Mouse (Mus musculus) bone marrow macrophage, adult 2 months (primary cell): ENCODE measurements at regions not wholly inside any gene's neighbourhood (a gene's known extent, or its start where the extent isn't known, plus 50 kb on each side); places are given as distances from the start of the nearest gene placed in this dataset.

ENCODE experiments used
- H3K27ac ChIP-seq: 2 replicates; pipeline ENCODE4 v1.5.1; 2012; ENCODE audit warnings: low read depth, low read length; ENCODE audit not compliant: insufficient read depth
- H3K4me1 ChIP-seq: 2 replicates; pipeline ENCODE4 v1.6.1; 2012; ENCODE audit warnings: low read length; ENCODE audit not compliant: control insufficient read depth, insufficient read depth
- H3K4me3 ChIP-seq: 2 replicates; pipeline ENCODE4 v1.5.1; 2012; ENCODE audit warnings: mild to moderate bottlenecking, low read length, moderate library complexity; ENCODE audit not compliant: insufficient read depth
- CTCF ChIP-seq: IDR thresholded peaks from 2 replicates; pipeline ENCODE4 v1.5.1; 2012; ENCODE audit warnings: low read depth, mild to moderate bottlenecking, low read length, moderate library complexity
- POLR2A ChIP-seq: IDR thresholded peaks from 2 replicates; pipeline ENCODE4 v1.6.1; 2012; ENCODE audit warnings: mild to moderate bottlenecking, low read depth, low read length, borderline replicate concordance

GRCm38 (mm10) chr11:43370025-43370424 is 56.0 kb downstream of the Pttg1 start:
- TF ChIP-seq POLR2A (no peak), CTCF (no peak)

GRCm38 (mm10) chr11:43368346-43368745 is 57.7 kb downstream of the Pttg1 start:
- no peak overlapping the region for H3K4me3 ChIP-seq
- peaks cover 17% of the 10 kb centered on the region for H3K4me1 ChIP-seq
- no peak for TF ChIP-seq CTCF
- TF ChIP-seq POLR2A, result no peak
- H3K27ac ChIP-seq, result peak overlapping the region; percentile 78

More at GRCm38 (mm10) chr11:43370025-43370424, 56.0 kb downstream of the Pttg1 start:
- H3K27ac ChIP-seq, result no peak overlapping the region
- no peak overlapping the region for H3K4me3 ChIP-seq
- peaks cover 23% of the 10 kb centered on the region for H3K4me1 ChIP-seq

GRCm38 (mm10) chr11:43361858-43362257 is 64.2 kb downstream of the Pttg1 start:
- H3K4me3 ChIP-seq, result no peak overlapping the region
- TF ChIP-seq POLR2A (no peak), CTCF (no peak)
- H3K4me1 ChIP-seq, result 0 out of 2 replicates have a peak, but pooled peaks cover 2% of the 10 kb centered on the region
- no peak overlapping the region for H3K27ac ChIP-seq

- TF ChIP-seq CTCF (no peak), POLR2A (no peak)
- Histone ChIP-seq H3K4me3 (no peak overlapping the region), H3K4me1 (peaks cover 9% of the 10 kb centered on the region), H3K27ac (no peak overlapping the region)
These were observed 67.4 kb downstream of the Pttg1 start for GRCm38 (mm10) chr11:43358390-43359291.

- H3K4me1 ChIP-seq, result peaks cover 38% of the 10 kb centered on the region
- peak overlapping the region; percentile 73 for H3K27ac ChIP-seq
- no peak overlapping the region for H3K4me3 ChIP-seq
- no peak for TF ChIP-seq CTCF
- no peak for TF ChIP-seq POLR2A
These were observed 72.4 kb downstream of the Pttg1 start for GRCm38 (mm10) chr11:43353602-43354001.

- peak overlapping the region; percentile 73 for H3K27ac ChIP-seq
- H3K4me3 ChIP-seq, result no peak overlapping the region
- peaks cover 36% of the 10 kb centered on the region for H3K4me1 ChIP-seq
- TF ChIP-seq POLR2A (no peak), CTCF (no peak)
These were observed 73.0 kb downstream of the Pttg1 start for GRCm38 (mm10) chr11:43353030-43353429.

- H3K4me1 ChIP-seq, result peaks cover 36% of the 10 kb centered on the region
- TF ChIP-seq CTCF (no peak), POLR2A (no peak)
- H3K27ac ChIP-seq, result no peak overlapping the region
- no peak overlapping the region for H3K4me3 ChIP-seq
These were observed 74.2 kb downstream of the Pttg1 start for GRCm38 (mm10) chr11:43351818-43352217.

- Histone ChIP-seq H3K27ac (no peak overlapping the region), H3K4me1 (peaks cover 36% of the 10 kb centered on the region), H3K4me3 (no peak overlapping the region)
- TF ChIP-seq CTCF, result no peak
- no peak for TF ChIP-seq POLR2A
These were observed 74.7 kb downstream of the Pttg1 start for GRCm38 (mm10) chr11:43351348-43351747.

GRCm38 (mm10) chr11:43350242-43350641 is 75.8 kb downstream of the Pttg1 start:
- Histone ChIP-seq H3K27ac (no peak overlapping the region), H3K4me3 (no peak overlapping the region), H3K4me1 (peaks cover 37% of the 10 kb centered on the region)
- no peak for TF ChIP-seq POLR2A

- TF ChIP-seq POLR2A (no peak), CTCF (no peak)
- H3K27ac ChIP-seq, result no peak overlapping the region
- H3K4me1 ChIP-seq, result peaks cover 43% of the 10 kb centered on the region
- no peak overlapping the region for H3K4me3 ChIP-seq
These were observed 76.5 kb downstream of the Pttg1 start for GRCm38 (mm10) chr11:43349564-43349963.

GRCm38 (mm10) chr11:43348571-43348970 is 77.5 kb downstream of the Pttg1 start:
- TF ChIP-seq POLR2A (no peak), CTCF (peak; percentile 93)
- no peak overlapping the region for H3K27ac ChIP-seq
- H3K4me3 ChIP-seq, result no peak overlapping the region
- peaks cover 40% of the 10 kb centered on the region for H3K4me1 ChIP-seq
